Comparison of ENCODE assay signal across 21 mouse cellular contexts in the genomic region with DNA sequence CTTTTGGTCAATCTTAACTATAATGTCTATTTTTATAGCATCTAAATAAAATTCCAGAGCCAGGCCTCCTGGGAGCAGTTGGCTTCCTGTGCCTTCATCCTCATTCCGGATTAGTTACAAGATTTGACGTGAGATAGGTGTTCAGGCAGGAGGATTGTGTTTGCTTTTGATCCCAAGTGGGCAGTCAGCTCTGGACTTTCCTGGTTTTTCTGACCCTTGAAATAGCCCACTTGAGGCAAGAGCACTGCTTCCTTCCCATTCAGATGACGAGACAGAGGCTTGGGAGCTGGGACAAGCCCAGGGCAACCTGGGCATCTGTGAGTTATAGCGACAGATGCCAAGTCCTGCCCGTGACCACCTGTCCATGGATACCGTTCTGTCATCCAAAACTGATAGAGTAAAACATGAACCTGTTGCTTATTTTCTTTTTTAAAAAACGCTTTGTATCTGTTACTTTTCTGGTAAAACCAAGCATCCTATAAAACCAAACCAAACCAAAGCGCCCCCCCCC.
DNase-seq lines count a peak whose midpoint lies in the region; ATAC-seq and TF ChIP-seq lines count a peak whose summit lies in the region.
"Had no signal": no experiment of that assay in that cellular context is flagged by ENCODE, and none has a peak within 500 bp of the region (broad histone marks: within the 10 kb centered on the region; RNA-seq: fewer than 3 reads in every experiment).

No protein-coding gene starts in this region.

- WGBS in cerebellum, adult 2 months = 19% methylated on average over 8 of the region's 8 CpGs

- H3K4me1 ChIP-seq in cerebellum, adult 2 months (ENCODE audit: control insufficient read depth, insufficient read depth, low read length) = peaks cover 18% of the 10 kb centered on the region
- H3K4me1 ChIP-seq: embryonic facial prominence, embryonic 15.5 days; heart, embryonic 13.5 days had no signal

- TF ChIP-seq CTCF in cerebellum, adult 2 months (IDR thresholded peaks at IDR 0.05; ENCODE audit: borderline replicate concordance, insufficient read depth, low read depth, low read length) = no peak

- peak; percentile 91 for DNase-seq in brain, adult 2 months (ENCODE audit: low read depth, low spot score)
- DNase-seq in cerebellum, adult 2 months = peak; percentile 78 to 86
- peak; percentile 74 to 77 for DNase-seq in cerebellum, postnatal 10 days
- DNase-seq in urinary bladder, adult 18-20 months (ENCODE audit: low spot score in 2 of 2) = no peak
- DNase-seq in layer of hippocampus, adult 9-10 months (ENCODE audit: low spot score) = no peak
- DNase-seq in right cerebral cortex, postnatal 4 days = no peak
- DNase-seq in ovary, adult 18-20 months (ENCODE audit: low spot score) = no peak
- DNase-seq: adrenal gland, adult 2 months; adrenal gland, postnatal 25 days; embryo, embryonic 11 days; gastrocnemius, postnatal 10 days; kidney, adult 2 months had no signal

- H3K4me3 ChIP-seq in cerebellum, adult 2 months (replicated peaks; ENCODE audit: insufficient read depth, low read depth, low read length) = no peak overlapping the region
- H3K4me3 ChIP-seq: embryonic facial prominence, embryonic 15.5 days; erythroblast, embryonic 14.5 days; forebrain, embryonic 10.5 days; forebrain, embryonic 15.5 days; heart, embryonic 13.5 days; hindbrain, embryonic 13.5 days had no signal

- no peak overlapping the region for H3K27ac ChIP-seq in cerebellum, adult 2 months (ENCODE audit: insufficient read depth, low read length)
- H3K27ac ChIP-seq: embryonic facial prominence, embryonic 15.5 days; forebrain, embryonic 10.5 days; forebrain, embryonic 15.5 days; heart, embryonic 13.5 days; hindbrain, embryonic 13.5 days; hindbrain, postnatal 0 days had no signal

- H3K27me3 ChIP-seq in cerebellum, adult 2 months (ENCODE audit: control insufficient read depth, insufficient read depth, low read length) = no peaks in the 10 kb centered on the region
- H3K27me3 ChIP-seq: embryonic facial prominence, embryonic 15.5 days; forebrain, embryonic 15.5 days; hindbrain, embryonic 13.5 days had no signal

- no peak for TF ChIP-seq POLR2A in cerebellum, adult 2 months (IDR thresholded peaks at IDR 0.05; ENCODE audit: borderline replicate concordance, insufficient read depth, low read length)

- peak; percentile 80 for ATAC-seq in cerebellum, adult (ENCODE audit: insufficient number of reproducible peaks, low FRiP score, low TSS enrichment)
- ATAC-seq: forebrain, embryonic 15.5 days; hindbrain, postnatal 0 days; intestine, embryonic 16.5 days had no signal

Comparison
In these comparisons a context has a peak if more than half of its experiments do, and no peak if none do; other contexts are left out.
1. DNase-seq: peak in brain, adult 2 months (single experiment), cerebellum, adult 2 months (2 of 2) and cerebellum, postnatal 10 days (2 of 2); none in urinary bladder, adult 18-20 months (0 of 2), layer of hippocampus, adult 9-10 months (single experiment), right cerebral cortex, postnatal 4 days (single experiment) and ovary, adult 18-20 months (single experiment).